Mouse (Mus musculus) heart, postnatal 10 days (tissue): Measurements from ENCODE around the gene Ppp2r5a. TPM values are rescaled to one million over a fixed set of nuclear protein-coding genes. Genes with fewer than 3 reads are reported as not detected.
A peak's percentile ranks its signal among the peaks of the same experiment; 100 is the strongest.

ENCODE experiments used
- DNase-seq, 2 experiments: peaks; one replicate each; pipeline ENCODE4 v3.0.0; 2021
- intact Hi-C: fragments of 180-260 bp; cut with DNase I; formaldehyde crosslinking; loops from one replicate; pipeline ENCODE4 v1.15.1; 2025
- total RNA-seq, 2 experiments: library from RNA; stranded (reverse); gene quantifications; 2 replicates each; pipeline ENCODE4 v1.2.3; 2021

Ppp2r5a gene
- total RNA-seq, 2 experiments from 2014 or later = 113 to 127 TPM

- intact Hi-C loops = no loop called here
- no peak for DNase-seq
Observed at GRCm38 (mm10) chr1:191339876-191340275, 63.2 kb downstream of the Ppp2r5a start.

DNA sequence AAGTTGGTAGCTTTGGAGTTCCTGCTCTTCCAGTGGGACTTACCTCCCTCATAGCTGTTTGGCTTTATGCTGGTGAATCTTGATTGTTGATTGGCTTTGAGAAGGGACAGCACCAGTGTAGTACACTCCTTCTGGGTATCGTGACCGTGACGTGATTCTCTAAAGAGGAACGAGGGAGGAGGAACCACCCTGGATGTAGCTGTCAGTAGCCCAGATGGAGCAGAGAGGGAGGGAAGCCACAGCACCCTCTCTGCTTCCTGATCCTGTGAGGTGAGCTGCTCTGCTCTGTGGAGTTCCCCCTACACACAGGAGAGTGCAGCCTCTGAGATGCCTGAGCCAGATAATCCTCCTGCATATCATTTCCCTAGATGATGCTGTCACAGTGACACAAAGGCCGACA, 68.6 kb downstream of the Ppp2r5a start:
- no peak for DNase-seq

GRCm38 (mm10) chr1:191330356-191330755, 72.7 kb downstream of the Ppp2r5a start:
- intact Hi-C loops = no loop called here
- DNase-seq = peak; percentile 22 to 31

More for the DNA sequence above, 68.6 kb downstream of the Ppp2r5a start:
- intact Hi-C loops = no loop called here

- DNase-seq = no peak
- intact Hi-C loops = loop anchor here (10.0 kb wide), 1 partner anchor 387 kb away; the partner anchor contains the start of gene Lpgat1
Observed at GRCm38 (mm10) chr1:191328019-191328441, 75.0 kb downstream of the Ppp2r5a start.

- DNase-seq = no peak
- intact Hi-C loops = loop anchor here (10.0 kb wide), 1 partner anchor 388 kb away; the partner anchor contains the start of gene Lpgat1
Observed at GRCm38 (mm10) chr1:191327258-191327657, 75.8 kb downstream of the Ppp2r5a start.

DNA sequence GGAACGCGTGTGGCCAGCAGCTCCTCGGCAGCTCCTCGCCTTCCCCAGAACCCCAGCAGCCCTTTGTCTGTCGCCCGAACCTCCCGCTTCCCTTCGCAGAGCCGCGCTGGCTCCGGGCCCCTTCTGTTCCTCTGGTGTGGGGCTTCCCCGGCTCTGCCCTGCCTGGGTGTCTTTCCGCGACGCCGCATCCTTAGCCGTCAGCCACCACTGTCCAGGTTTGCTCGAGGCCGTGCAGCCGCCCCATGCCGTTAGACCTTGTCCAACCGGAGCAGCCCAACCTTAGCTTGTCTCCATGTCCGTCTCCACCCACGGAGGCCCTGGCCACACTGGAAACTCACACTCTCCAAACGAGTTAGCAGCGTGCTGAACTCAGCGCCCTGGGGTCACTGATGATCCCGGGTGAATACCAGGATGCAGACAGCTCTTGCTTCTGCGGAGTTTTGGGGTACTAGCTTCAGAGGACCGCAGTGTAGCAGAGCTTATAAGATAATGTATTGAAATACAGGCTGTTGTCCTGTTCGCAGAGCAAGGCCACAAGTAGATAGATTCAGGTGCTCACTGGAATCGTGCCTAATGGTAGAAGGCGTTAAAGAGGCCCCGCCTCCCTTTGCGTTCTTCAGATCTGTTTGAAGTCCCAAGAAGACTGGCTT, 76.7 kb downstream of the Ppp2r5a start:
- DNase-seq = peak; percentile 60 to 64
- intact Hi-C loops = loop anchor here (10.0 kb wide), 1 partner anchor 388 kb away; the partner anchor contains the start of gene Lpgat1

DNA sequence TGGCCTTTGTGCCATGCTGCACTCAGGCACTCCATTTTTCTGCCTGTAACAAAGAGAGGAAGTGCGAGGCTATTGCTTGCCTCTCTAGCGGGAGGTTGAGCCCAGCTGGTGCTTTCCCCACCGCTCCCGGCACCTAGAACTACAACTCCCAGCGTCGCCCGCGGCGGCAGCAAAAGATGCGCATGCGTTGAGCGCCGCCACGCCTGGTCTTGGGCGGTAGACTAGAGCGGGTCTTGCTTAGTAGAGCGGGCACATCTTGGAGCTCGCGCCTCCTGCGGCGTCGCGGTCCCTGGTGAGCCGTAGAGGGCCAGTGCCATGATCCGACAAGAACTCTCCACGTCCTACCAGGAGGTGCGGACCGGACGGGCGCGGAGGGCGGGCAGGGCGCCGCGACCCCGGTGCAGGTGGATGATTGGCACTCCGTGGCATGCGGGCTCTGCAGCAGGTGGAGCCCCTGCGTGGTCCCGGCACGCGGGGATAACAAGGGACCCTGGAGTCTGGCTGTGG, 77.3 kb downstream of the Ppp2r5a start, which contains the start of gene Tmem206:
Gene Tmem206 (plus strand): TSS at position 187 of the 507 bp plus-strand sequence.
- DNase-seq = peak; percentile 97 to 98
- intact Hi-C loops = loop anchor here (10.0 kb wide), 1 partner anchor 389 kb away; the partner anchor contains the start of gene Lpgat1

DNA sequence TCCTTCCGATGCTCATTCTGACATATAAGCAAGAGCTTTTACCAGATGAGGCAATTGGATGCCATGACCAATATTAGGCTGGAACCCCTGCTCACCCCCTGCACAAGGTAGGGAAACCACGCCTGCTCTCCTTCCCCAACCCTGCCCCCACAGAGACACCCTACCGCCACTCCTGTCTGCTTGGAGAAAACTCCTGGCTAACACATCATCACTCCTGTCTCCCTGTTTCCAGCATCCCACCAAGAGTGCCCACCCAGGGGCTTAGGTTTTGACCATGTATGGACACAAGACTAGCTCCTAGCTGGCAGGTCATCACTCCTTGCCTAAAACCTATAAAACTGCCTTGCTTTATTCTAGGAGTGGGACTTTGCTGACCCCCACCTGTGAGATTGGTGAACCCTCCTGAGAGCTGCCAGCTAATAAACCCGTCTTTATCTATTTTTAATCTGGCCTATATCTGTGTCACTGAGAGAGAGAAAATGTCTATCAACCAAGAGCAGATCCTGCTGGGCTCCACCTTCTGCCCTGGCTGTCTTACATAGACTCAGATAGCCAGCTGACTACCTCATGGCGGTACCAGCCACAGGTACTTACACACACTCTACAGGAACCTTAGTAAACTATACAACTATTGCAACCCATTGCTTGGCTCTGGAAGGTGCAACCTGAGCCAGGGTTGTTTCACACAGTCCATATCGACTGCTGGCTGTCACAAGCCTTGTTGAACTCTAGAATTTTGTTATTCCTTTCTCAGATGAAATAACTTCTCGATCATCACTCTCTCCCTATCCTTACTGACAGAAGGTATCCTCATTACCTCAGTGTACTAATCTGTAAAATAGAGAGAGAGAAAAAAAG, 78.1 kb downstream of the Ppp2r5a start:
- no peak for DNase-seq
- intact Hi-C loops = loop anchor here (10.0 kb wide), 1 partner anchor 390 kb away; the partner anchor contains the start of gene Lpgat1

DNA sequence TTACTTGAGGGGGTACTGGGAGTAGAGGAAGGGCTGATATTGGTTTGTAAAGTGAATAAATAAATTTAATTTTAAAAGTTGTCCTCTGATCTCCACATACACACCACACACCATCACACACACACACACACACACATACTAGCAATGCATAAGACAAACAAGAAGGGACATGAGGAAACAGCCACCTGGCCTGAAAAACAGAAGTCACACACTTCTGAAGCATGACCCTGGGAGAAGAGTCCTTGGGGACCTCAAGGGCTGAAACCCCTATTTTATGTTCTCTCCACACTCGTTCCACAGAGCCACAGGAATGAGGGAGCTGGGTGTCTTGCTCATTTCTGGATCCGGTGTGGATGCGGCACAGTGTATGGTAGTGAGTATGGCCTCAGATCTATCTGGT, 79.7 kb downstream of the Ppp2r5a start:
- no peak for DNase-seq
- intact Hi-C loops = loop anchor here (10.0 kb wide), 1 partner anchor 391 kb away; the partner anchor contains the start of gene Lpgat1

DNA sequence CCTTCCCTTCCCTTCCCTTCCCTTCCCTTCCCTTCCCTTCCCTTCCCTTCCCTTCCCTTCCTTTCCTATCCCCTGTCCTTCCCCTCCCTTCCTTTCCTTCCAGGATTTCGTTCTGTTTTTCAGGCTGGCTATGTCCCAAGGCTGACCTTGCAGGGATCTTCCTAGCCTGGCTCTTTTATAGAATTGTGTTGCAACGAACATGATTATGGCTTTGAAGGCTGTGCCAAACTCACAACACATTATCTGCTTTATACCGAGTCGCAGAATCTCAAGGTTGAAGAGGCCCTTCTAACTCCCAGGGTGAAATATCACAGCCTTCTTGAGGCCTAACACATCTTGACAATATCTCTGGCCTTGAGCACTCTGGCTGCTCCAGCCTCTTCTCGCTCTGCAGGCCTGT, 84.4 kb downstream of the Ppp2r5a start:
- intact Hi-C loops = loop anchor here (2.0 kb wide), 1 partner anchor 32 kb away; no protein-coding TSS in a partner anchor

GRCm38 (mm10) chr1:191317591-191318196, 85.4 kb downstream of the Ppp2r5a start, which contains the start of gene Nenf:
TSS of gene Nenf (minus strand) at chr1:191318194.
- peak; percentile 83 to 91 for DNase-seq
- intact Hi-C loops = loop anchor here (2.0 kb wide), 1 partner anchor 33 kb away; no protein-coding TSS in a partner anchor

More for the DNA sequence above, 84.4 kb downstream of the Ppp2r5a start:
- no peak for DNase-seq

GRCm38 (mm10) chr1:191316818-191317217, 86.3 kb downstream of the Ppp2r5a start:
- intact Hi-C loops = no loop called here
- DNase-seq = no peak

DNA sequence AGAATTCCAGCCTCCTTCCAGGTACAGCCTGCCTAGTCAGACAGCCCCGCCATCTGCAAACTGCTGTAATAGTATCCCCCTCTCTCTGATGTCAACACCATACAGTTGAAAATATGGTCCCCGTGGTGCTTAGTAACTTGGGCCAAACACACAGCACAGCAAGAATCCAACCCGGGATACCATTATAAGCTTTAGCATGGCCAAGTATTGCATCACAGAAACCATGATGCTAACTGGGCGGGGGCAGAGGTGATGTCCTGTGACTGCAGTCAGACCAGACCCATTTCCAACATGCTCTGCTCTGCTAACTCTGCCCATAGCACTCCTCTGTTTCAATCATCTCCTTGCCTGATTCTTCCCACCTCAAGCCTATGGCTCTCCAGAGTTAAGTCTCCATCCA, 89.1 kb downstream of the Ppp2r5a start:
- intact Hi-C loops = loop anchor here (1.0 to 5.0 kb wide), 3 partner anchors 78 to 503 kb away; no protein-coding TSS in a partner anchor
- no peak for DNase-seq

- DNase-seq = no peak
- intact Hi-C loops = loop anchor here (1.0 to 5.0 kb wide), 3 partner anchors 79 to 504 kb away; no protein-coding TSS in a partner anchor
Observed at GRCm38 (mm10) chr1:191313158-191313557, 89.9 kb downstream of the Ppp2r5a start.

GRCm38 (mm10) chr1:191312513-191312941, 90.5 kb downstream of the Ppp2r5a start:
- intact Hi-C loops = loop anchor here (2.0 to 5.0 kb wide), 2 partner anchors 252 to 505 kb away; no protein-coding TSS in a partner anchor
- DNase-seq = peak; percentile 90 to 93

GRCm38 (mm10) chr1:191311296-191311898, 91.7 kb downstream of the Ppp2r5a start:
- intact Hi-C loops = loop anchor here (5.0 kb wide), 1 partner anchor 506 kb away; no protein-coding TSS in a partner anchor
- no peak for DNase-seq

- intact Hi-C loops = no loop called here
- DNase-seq = no peak
Observed at GRCm38 (mm10) chr1:191307766-191308455, 95.2 kb downstream of the Ppp2r5a start.

DNA sequence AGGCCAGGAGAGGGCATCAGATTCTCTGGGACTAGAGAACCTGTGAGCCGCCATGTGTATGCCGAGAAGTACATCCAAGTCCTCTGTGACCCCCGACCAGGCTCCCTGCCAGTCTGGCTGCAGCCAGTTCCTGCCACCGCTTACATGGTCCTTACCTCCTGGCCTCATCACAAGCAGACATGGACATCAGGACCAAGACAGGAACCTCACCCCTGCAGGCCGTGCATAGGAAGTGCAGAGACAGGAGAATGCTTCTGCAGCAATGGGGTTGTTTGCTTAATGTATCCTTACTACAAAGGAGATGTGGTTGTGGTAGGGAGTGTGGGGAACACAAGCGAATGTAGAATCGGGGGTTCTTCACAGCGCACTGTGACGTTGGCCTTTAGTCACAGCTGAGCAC, 96.8 kb downstream of the Ppp2r5a start:
- no peak for DNase-seq
- intact Hi-C loops = no loop called here

DNA sequence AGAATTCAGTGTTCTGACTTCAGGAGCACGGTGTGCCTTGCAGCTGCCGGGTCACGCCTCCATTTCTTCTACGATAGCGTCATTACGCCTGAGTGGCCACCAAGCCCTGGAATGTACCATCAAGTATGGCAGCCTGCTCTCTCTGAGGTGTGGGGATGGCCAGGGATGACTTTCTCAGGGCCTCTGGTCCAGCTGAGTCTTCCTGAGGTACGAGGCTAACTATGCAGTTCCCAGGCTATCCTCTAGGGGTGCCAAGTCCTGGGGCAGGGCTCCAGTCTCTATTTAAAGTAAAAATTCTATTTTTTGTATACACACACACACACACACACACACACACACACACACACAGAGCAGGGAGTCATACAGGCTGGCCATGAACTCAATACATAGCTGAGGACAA, 97.5 kb downstream of the Ppp2r5a start:
- DNase-seq = no peak
- intact Hi-C loops = no loop called here
